Mouse (Mus musculus): ENCODE measurements around the gene Slc20a1. TPM values are rescaled to one million over a fixed set of nuclear protein-coding genes. Genes with fewer than 3 reads are reported as not detected.

Gene Slc20a1
- polyA plus RNA-seq, 1 experiment from 2014 or later, result 23.7 TPM

- no peak for DNase-seq (ENCODE audit: low spot score)
- H3K27me3 ChIP-seq (replicated peaks; ENCODE audit: control insufficient read depth, insufficient read depth, low read length), result no peaks in the 10 kb centered on the region
- WGBS, result 71% methylated on average over 3 of the region's 3 CpGs
Measured at GRCm38 (mm10) chr2:129260646-129261045, 62.1 kb downstream of the Slc20a1 start.

More at GRCm38 (mm10) chr2:129260646-129261045, 62.1 kb downstream of the Slc20a1 start:
- no peak overlapping the region for H3K4me2 ChIP-seq (ENCODE audit: low read depth, low read length)
- H3K4me1 ChIP-seq (ENCODE audit: control insufficient read depth, insufficient read depth, low read length), result no peaks in the 10 kb centered on the region
- H3K9ac ChIP-seq (ENCODE audit: low read depth, low read length), result no peak overlapping the region
- H3K4me3 ChIP-seq (ENCODE audit: low read depth, low read length), result no peak overlapping the region
- H3K27ac ChIP-seq (replicated peaks; ENCODE audit: low read depth, low read length), result no peak overlapping the region
- H3K9me3 ChIP-seq (ENCODE audit: control insufficient read depth, low read length), result no peaks in the 10 kb centered on the region
- ATAC-seq (ENCODE audit: low read depth), result no peak
- no peaks in the 10 kb centered on the region for H3K36me3 ChIP-seq (ENCODE audit: control insufficient read depth, insufficient read depth, low read length)

Other genes starting within 250 kb of the Slc20a1 start
- 1.4 and 2.3 TPM in 2 replicates for gene Zc3h6, start 231.4 kb upstream of the Slc20a1 start, polyA plus RNA-seq (2014; fragmentation: Nextera tagmentation; extraction: Ambion mirVana)
- gene Gm10762, start 231.0 kb upstream of the Slc20a1 start, polyA plus RNA-seq (2014; fragmentation: Nextera tagmentation; extraction: Ambion mirVana), result 15.8 and 16.8 TPM in 2 replicates
- gene Vinac1, start 150.6 kb upstream of the Slc20a1 start, polyA plus RNA-seq (2014; fragmentation: Nextera tagmentation; extraction: Ambion mirVana), result 0.18 and 0.20 TPM in 2 replicates
- 18.4 and 19.5 TPM in 2 replicates for gene Ttl, start 132.8 kb upstream of the Slc20a1 start, polyA plus RNA-seq (2014; fragmentation: Nextera tagmentation; extraction: Ambion mirVana)
- 9.2 and 11.5 TPM in 2 replicates for gene Polr1b, start 97.8 kb upstream of the Slc20a1 start, polyA plus RNA-seq (2014; fragmentation: Nextera tagmentation; extraction: Ambion mirVana)
- 25.8 and 30.3 TPM in 2 replicates for gene Chchd5, start 69.1 kb upstream of the Slc20a1 start, polyA plus RNA-seq (2014; fragmentation: Nextera tagmentation; extraction: Ambion mirVana)
- 47.6 and 53.0 TPM in 2 replicates for gene Ckap2l, start 98.4 kb downstream of the Slc20a1 start, polyA plus RNA-seq (2014; fragmentation: Nextera tagmentation; extraction: Ambion mirVana)
- gene Il1a, start 111.2 kb downstream of the Slc20a1 start, polyA plus RNA-seq (2014; fragmentation: Nextera tagmentation; extraction: Ambion mirVana), result 0.21 TPM in 1 of 2 replicates, not detected in the other
- gene Il1b, start 172.4 kb downstream of the Slc20a1 start, polyA plus RNA-seq (2014; fragmentation: Nextera tagmentation; extraction: Ambion mirVana), result 0.29 TPM in 1 of 2 replicates, not detected in the other